Mouse (Mus musculus) embryonic facial prominence, embryonic 14.5 days (tissue): ENCODE results near the gene Hcfc2. TPM values are rescaled to one million over a fixed set of nuclear protein-coding genes. Genes with fewer than 3 reads are reported as not detected.

Source experiments
- ATAC-seq: fragments of 200-750 bp; cut with Nextera tagmentation; 2 replicates; pipeline ENCODE4 v1.8.0; 2017; ENCODE audit warnings: low read depth, moderate number of reproducible peaks, moderate TSS enrichment
- DNase-seq: peaks from one replicate; pipeline ENCODE4 v3.0.0-alpha.2; 2015; ENCODE audit warnings: low spot score
- H3K27ac ChIP-seq: fragments of 300-500 bp; sonication (generic); replicated peaks from 2 replicates; pipeline ENCODE4 v1.5.1; 2014; ENCODE audit warnings: low read depth, mild to moderate bottlenecking, low read length, moderate library complexity
- H3K27me3 ChIP-seq: fragments of 300-500 bp; sonication (generic); replicated peaks from 2 replicates; pipeline ENCODE4 v1.6.1; 2014; ENCODE audit warnings: low read length; ENCODE audit not compliant: control insufficient read depth, insufficient read depth
- H3K36me3 ChIP-seq: fragments of 300-500 bp; sonication (generic); 2 replicates; pipeline ENCODE4 v1.6.1; 2014; ENCODE audit warnings: low read length, mixed read lengths; ENCODE audit not compliant: control insufficient read depth, insufficient read depth
- H3K4me1 ChIP-seq: fragments of 300-500 bp; sonication (generic); 2 replicates; pipeline ENCODE4 v1.6.1; 2014; ENCODE audit warnings: antibody characterized with exemption, low read length; ENCODE audit not compliant: control insufficient read depth, insufficient read depth
- H3K4me2 ChIP-seq: fragments of 300-500 bp; sonication (generic); 2 replicates; pipeline ENCODE4 v1.6.1; 2014; ENCODE audit warnings: low read depth, mild to moderate bottlenecking, low read length, moderate library complexity, mixed read lengths
- H3K4me3 ChIP-seq: fragments of 300-500 bp; sonication (generic); 2 replicates; pipeline ENCODE4 v1.5.1; 2014; ENCODE audit warnings: low read depth, mild to moderate bottlenecking, low read length
- H3K9ac ChIP-seq: fragments of 300-500 bp; sonication (generic); 2 replicates; pipeline ENCODE4 v1.6.1; 2014; ENCODE audit warnings: low read depth, mild to moderate bottlenecking, low read length, moderate library complexity, mixed read lengths
- H3K9me3 ChIP-seq: fragments of 300-500 bp; sonication (generic); 2 replicates; pipeline ENCODE4 v1.6.1; 2016; ENCODE audit warnings: low read length; ENCODE audit not compliant: control insufficient read depth
- WGBS: fragments of 180-500 bp; shearing (Covaris S2); extraction: QIAGEN DNeasy Blood & Tissue Kit; methylation state at CpG from one replicate; pipeline ENCODE4 v1.1.7; 2014; 5-methylcytosine and 5-hydroxymethylcytosine counted together
- polyA plus RNA-seq: library from polyadenylated mRNA; unstranded; fragments of >200 nt; fragmentation: Nextera tagmentation; extraction: Ambion mirVana; gene quantifications from 2 replicates; pipeline ENCODE4 v1.2.1, GENCODE M21; 2014

The Hcfc2 gene
- polyA plus RNA-seq, 1 experiment from 2014 or later, result 49.4 TPM

DNA sequence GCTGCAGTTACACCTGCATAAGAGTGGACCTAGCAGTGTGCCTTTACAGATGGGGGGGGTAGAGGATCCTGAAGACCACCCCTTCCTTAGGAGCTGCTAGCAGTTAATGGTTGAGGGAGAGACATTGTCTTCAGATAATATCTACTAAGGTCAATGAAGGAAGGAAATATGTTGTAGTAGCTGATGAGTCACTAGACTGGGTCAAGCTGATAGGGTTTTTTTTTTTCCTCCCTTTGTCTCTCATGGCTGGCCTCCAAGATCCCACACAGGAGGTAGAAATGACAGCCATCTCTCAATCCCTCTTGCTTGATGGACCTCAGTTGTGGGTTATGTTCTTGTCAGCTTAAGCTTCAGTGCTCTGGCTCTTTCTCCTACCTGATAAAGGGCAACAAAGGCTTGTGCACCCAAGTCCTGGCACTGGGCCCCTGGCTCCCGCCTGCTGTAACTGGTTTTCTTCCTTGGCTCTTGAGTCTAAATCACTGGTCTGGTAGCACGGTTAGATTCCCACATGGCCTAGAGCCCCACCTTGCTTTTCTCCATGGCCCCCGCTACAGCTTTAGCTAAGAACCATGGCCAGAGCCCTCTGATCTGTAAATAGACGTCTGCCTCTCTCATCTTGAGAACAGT, 606 bp downstream of the Hcfc2 start:
- Histone ChIP-seq H3K27me3 (no peaks in the 10 kb centered on the region), H3K4me2 (no peak overlapping the region), H3K27ac (no peak overlapping the region), H3K9me3 (no peaks in the 10 kb centered on the region), H3K36me3 (peaks cover 6% of the 10 kb centered on the region), H3K9ac (no peak overlapping the region), H3K4me1 (peaks cover 15% of the 10 kb centered on the region), H3K4me3 (no peak overlapping the region)
- no peak for ATAC-seq
- DNase-seq, result no peak
- WGBS, result 72% methylated on average over 4 of the region's 4 CpGs

DNA sequence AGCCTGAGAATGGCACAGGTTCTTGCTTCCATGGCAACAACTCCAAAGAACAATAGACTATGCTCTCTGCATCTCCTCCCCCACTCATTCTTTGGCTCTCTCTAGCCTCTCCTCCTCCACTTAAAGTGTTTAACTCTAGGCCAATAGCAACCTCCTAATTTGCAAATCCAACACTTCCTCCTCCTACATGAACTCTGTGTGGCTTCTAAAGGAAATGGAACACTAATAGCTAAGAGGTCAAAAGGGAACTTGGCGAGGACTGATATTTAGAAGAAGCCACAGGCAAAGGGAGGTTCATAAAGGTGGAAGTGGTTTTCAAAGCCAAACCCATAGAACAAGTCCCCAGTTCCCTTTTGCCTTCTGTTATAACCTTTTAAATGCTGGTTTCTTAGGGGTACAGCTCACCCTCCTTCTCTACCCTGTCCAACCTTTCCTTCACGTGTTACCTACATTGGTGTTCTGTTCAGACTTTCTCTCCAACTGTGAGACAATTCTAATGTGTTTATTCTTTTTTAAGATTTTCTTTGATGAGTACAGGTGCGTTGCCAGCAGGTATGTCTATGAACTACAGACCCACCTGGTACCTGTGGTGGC, 1.4 kb downstream of the Hcfc2 start:
- Histone ChIP-seq H3K9ac (no peak overlapping the region), H3K27me3 (no peaks in the 10 kb centered on the region), H3K4me1 (peaks cover 13% of the 10 kb centered on the region), H3K36me3 (peaks cover 12% of the 10 kb centered on the region), H3K4me3 (no peak overlapping the region), H3K4me2 (no peak overlapping the region), H3K27ac (no peak overlapping the region), H3K9me3 (no peaks in the 10 kb centered on the region)
- ATAC-seq (no peak), DNase-seq (peak; percentile 14)
- 77% methylated on average over 3 of the region's 3 CpGs for WGBS

DNA sequence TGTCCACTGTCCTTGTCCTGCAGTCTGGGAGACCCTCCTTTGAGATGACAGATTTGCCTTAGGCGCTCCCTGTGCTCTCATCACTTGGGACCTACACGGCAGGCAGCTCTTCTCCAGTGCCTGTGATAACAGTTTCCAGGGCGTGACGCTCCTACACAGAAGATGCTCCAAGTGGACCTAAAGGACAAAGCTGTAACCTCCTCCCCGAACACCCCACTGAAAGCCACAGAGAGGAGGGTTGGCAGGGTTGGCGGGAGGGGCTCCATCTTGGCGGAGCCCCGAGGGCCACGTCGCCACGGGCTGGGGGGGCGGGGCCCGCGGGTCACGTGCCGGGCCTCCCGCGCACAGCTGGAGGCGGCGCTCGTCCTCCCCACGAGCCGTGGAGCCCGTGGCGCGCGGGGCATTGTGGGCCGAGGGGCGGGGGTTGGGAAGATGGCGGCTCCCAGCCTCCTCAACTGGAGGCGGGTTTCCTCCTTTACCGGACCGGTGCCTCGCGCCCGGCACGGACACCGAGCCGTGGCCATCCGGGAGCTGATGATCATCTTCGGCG, 2.8 kb downstream of the Hcfc2 start:
- Histone ChIP-seq H3K4me1 (peaks cover 13% of the 10 kb centered on the region), H3K9ac (peak overlapping the region; percentile 84), H3K36me3 (peaks cover 20% of the 10 kb centered on the region), H3K4me2 (peak overlapping the region; percentile 84), H3K9me3 (no peaks in the 10 kb centered on the region), H3K27me3 (no peaks in the 10 kb centered on the region), H3K4me3 (peak overlapping the region; percentile 95), H3K27ac (peak overlapping the region; percentile 71)
- peak; percentile 97 for ATAC-seq
- WGBS, result 0% methylated on average over 14 of the region's 42 CpGs
- peak; percentile 94 for DNase-seq

DNA sequence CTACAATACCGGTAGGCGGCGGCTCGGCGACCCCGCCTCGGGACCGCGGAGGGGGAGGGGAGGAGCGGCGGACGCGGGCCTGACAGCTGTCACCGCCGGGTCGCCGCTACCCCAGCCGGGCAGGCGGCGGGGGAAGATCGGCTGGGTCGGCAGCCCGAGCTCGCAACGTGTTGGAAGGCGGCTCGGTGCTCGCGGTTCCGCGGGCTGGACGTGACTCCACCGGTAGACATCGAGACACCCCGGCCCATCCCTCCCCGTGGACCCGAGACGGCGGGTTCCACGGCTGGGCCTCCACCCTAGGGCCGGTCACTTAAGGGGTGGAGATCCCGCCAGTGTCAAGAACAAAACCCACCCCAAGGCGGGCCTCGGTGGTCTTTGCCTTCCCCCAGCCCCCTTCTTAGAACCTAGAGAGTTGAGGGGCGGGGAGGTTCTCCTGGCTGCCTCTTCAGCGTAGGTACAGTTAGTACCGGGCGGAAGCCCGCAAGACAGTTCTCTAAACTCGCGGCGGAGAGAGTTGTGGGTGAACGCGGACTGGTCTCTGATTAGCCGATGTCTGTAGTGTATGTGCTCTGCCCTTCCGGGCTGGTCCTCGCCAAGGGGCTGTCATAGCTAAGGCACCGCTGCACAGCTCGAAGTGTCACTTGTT, 3.5 kb downstream of the Hcfc2 start:
- Histone ChIP-seq H3K9me3 (no peaks in the 10 kb centered on the region), H3K36me3 (peaks cover 25% of the 10 kb centered on the region), H3K27ac (peak overlapping the region; percentile 71), H3K4me2 (peak overlapping the region; percentile 84), H3K27me3 (no peaks in the 10 kb centered on the region), H3K4me3 (peak overlapping the region; percentile 95), H3K4me1 (peaks cover 13% of the 10 kb centered on the region), H3K9ac (peak overlapping the region; percentile 84)
- ATAC-seq, result peak; percentile 73
- WGBS, result under 1% methylated on average over 18 of the region's 59 CpGs
- peak; percentile 47 for DNase-seq

DNA sequence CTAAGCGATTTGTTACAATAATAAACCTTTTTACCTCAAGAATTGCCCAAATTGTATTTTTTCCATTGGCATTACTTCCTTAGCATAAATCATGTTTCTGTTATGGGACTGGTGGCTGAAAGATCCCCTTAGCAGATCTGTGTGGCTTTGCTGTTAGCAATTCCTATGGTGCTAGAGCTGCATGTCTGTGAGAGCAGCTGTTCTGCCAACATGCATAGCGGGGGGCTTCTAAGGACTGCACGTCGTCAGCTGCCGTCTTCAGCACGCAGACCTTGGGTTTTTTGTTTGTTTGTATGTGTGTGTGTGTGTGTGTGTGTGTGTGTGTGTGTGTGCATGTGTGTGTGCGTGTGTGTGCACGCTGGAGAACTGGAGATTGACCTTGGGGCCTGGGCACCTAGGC, 45.4 kb downstream of the Hcfc2 start:
- H3K36me3 ChIP-seq, result peaks cover 66% of the 10 kb centered on the region
- no peaks in the 10 kb centered on the region for H3K9me3 ChIP-seq
- 81% methylated on average over 8 of the region's 8 CpGs for WGBS
- H3K4me1 ChIP-seq, result no peaks in the 10 kb centered on the region
- ATAC-seq, result no peak
- no peak overlapping the region for H3K4me3 ChIP-seq
- no peak overlapping the region for H3K9ac ChIP-seq
- H3K4me2 ChIP-seq, result no peak overlapping the region
- H3K27ac ChIP-seq, result no peak overlapping the region
- no peaks in the 10 kb centered on the region for H3K27me3 ChIP-seq
- DNase-seq, result no peak

DNA sequence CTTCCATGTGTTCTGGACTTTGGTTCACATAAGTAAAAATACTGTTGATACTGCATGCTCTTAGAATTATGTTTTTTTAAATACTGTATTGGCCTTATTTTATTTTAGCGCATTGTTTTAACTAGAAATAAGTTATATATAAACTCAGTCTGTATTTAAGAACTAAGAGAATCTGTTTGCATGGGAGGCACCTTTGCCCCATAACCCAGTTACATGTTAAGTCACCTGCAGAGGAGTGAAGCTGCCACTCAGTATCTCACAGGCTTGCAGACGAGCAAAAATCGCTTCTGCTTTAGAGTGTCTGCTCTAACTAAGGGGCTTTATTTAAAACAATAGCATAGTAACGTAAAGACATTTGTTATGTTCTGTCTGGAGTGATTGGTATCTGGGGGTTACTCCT, 45.9 kb downstream of the Hcfc2 start:
- Histone ChIP-seq H3K4me3 (no peak overlapping the region), H3K27ac (no peak overlapping the region), H3K9me3 (no peaks in the 10 kb centered on the region), H3K27me3 (no peaks in the 10 kb centered on the region), H3K4me1 (no peaks in the 10 kb centered on the region), H3K4me2 (no peak overlapping the region), H3K9ac (no peak overlapping the region), H3K36me3 (peaks cover 71% of the 10 kb centered on the region)
- no peak for DNase-seq
- 89% methylated on average over 4 of the region's 4 CpGs for WGBS
- no peak for ATAC-seq

DNA sequence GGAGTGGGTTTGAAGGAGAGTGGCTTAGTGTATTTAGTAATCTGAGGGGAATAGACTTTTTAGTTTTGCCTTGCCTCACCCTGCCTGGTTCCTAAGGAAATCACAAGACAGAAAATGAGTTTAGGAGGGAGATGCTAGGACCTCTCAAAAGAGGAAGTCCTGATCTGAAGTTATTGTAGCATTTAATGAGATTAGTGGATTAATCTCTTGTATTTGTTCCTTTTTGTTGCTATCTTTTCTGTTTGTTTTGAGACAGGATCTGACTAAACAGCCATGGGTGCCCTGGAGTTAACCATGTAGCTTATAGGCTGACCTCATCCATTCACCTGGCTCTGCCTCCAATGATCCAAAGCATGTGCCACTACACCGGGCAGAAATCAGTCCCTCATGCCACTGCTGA, 46.6 kb downstream of the Hcfc2 start:
- no peak for DNase-seq
- no peak overlapping the region for H3K4me2 ChIP-seq
- peaks cover 75% of the 10 kb centered on the region for H3K36me3 ChIP-seq
- ATAC-seq, result no peak
- 76% methylated on average over 1 of the region's 1 CpGs for WGBS
- no peak overlapping the region for H3K9ac ChIP-seq
- no peak overlapping the region for H3K27ac ChIP-seq
- no peak overlapping the region for H3K4me3 ChIP-seq
- no peaks in the 10 kb centered on the region for H3K9me3 ChIP-seq
- no peaks in the 10 kb centered on the region for H3K27me3 ChIP-seq
- H3K4me1 ChIP-seq, result no peaks in the 10 kb centered on the region

DNA sequence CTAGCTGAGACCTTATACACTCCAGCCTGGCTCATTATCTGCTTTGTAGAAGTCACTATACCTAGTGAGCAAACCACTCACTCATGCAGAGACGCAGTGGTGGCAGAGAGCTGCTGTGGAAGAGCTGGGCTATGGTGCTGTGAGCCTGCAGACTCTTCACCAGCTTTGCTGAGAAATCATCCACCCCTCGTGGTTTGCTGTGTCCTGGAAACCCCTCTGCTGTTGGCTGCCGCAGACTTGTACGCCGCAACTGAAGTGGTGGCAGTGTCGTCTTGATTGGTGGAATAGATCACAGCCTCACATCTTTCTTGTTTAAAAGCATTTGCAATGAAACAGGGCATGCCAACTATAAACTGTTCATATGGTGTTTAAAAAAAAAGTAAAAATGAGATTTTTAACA, 48.3 kb downstream of the Hcfc2 start:
- Histone ChIP-seq H3K9me3 (no peaks in the 10 kb centered on the region), H3K4me2 (no peak overlapping the region), H3K27me3 (no peaks in the 10 kb centered on the region), H3K4me1 (no peaks in the 10 kb centered on the region), H3K27ac (no peak overlapping the region), H3K4me3 (no peak overlapping the region), H3K9ac (no peak overlapping the region), H3K36me3 (peaks cover 75% of the 10 kb centered on the region)
- no peak for DNase-seq
- no peak for ATAC-seq
- 87% methylated on average over 6 of the region's 6 CpGs for WGBS
